Mouse (Mus musculus): Measurements from ENCODE around the gene Cxxc4. TPM values are rescaled to one million over a fixed set of nuclear protein-coding genes. Genes with fewer than 3 reads are reported as not detected.
"Not testable (repeated sequence)": the region's sequence is repeated elsewhere in the genome, so short reads cannot be mapped to it uniquely, and the experiment has no call there.

The Cxxc4 gene
- total RNA-seq (2015), result not detected in 2 replicates
- total RNA-seq (2017), result not detected in 2 replicates

DNA sequence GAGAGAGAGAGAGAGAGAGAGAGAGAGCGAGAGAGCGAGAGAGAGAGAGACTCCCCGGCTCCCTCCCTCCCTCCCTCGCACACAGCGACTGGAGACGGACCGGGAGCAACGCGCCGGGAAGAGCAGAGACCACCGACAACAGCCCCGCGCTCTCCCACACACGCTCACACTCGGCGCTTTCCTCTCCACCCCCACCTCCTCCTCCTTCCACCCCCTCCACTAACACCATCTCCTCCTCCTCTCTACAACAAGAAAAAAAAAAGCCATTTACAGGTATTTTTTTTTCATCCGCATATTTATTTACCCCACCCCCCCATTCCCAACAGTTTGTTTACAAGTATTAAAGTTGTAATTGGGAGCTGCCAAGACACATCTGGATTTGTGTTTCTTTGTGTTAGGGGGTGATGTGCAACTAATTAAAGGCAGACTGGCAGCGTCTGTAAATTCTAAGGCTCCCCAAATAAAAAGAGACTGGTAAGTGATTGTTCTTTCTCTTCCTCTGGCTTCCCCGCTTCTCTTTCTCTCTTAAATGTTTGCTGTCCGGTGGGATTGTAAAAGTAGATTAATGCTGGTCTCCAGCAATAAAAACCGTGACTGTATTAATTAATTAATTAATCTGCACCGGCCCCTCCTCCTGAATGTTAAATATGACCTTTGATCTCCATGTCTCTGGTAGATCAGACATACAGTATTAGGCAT lies at the start of gene Cxxc4:
Gene Cxxc4 (plus strand): TSS at position 71 of the 699 bp plus-strand sequence.
- ATAC-seq (ENCODE audit: poor library complexity, severe bottlenecking), result no peak

GRCm38 (mm10) chr3:134188979-134189946 lies 47.0 kb upstream of the Cxxc4 start:
- ATAC-seq (ENCODE audit: poor library complexity, severe bottlenecking), result no peak

DNA sequence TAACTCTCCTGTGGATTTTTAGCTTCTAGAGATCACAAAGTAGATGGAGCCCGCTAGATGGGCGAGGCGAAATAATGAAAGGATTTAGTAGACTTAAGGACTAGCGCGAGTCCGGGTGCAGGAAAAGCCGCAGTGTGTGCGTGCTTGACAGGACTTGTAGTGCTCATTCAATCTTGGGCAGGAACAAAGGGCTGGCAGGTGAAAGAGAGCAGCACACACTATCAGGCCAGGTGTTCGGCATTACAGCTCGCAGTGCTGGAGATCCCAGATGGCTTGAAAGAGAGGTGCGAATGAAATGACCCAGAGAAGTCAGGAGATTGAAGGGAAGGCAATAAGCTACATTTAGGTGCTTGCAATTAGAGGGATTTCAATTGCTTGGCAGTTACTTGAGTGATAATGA lies 46.2 kb upstream of the Cxxc4 start:
- no peak for ATAC-seq (ENCODE audit: poor library complexity, severe bottlenecking)

DNA sequence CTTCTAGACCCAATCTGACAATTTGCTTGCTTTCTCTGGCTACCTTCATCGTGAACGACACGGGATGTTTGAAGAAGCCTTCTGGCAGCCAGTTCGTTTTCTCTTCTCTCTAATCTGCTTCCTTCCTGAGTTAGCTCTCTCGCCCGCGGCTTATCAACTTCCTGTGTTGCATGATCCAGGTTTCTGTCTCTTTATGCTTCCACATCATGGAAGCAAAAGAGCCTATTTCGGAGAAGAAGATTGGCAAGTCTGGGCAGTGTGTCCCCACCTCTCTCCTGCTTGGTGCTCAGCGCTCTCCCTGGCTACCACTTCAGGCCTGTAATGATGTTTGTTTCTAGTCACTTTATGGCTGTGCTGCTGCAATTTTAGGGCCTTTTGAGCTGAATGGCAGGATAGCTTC lies 36.4 kb upstream of the Cxxc4 start:
- peak; percentile 43; the same call in 1 of the 2 replicates for ATAC-seq (ENCODE audit: poor library complexity, severe bottlenecking)

GRCm38 (mm10) chr3:134206624-134207023 lies 29.7 kb upstream of the Cxxc4 start:
- no peak for ATAC-seq (ENCODE audit: poor library complexity, severe bottlenecking)

- ATAC-seq (ENCODE audit: poor library complexity, severe bottlenecking), result no peak
Observed at GRCm38 (mm10) chr3:134210950-134211349, 25.3 kb upstream of the Cxxc4 start.

- not testable (repeated sequence) for ATAC-seq (ENCODE audit: poor library complexity, severe bottlenecking)
Observed at GRCm38 (mm10) chr3:134219881-134220280, 16.4 kb upstream of the Cxxc4 start.

DNA sequence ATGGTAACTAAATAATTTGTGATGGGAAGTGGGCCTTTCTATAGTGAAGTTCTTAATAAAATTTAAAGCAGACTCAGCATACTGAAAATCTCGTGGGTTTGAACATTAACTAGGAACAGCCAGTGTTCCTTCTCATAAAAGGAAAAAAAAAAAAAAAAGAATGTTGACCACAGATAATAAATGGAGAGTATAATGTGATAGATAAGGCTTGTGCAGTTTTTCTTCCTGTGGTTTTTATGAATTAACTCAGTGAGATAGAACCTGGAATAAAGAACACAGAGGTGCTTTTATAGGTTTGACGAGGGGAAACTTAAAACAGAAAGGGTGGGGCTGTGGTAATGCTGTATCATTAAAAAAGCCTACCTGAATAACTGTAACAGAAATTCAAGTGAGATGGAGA lies 15.3 kb upstream of the Cxxc4 start:
- no peak for ATAC-seq (ENCODE audit: poor library complexity, severe bottlenecking)

GRCm38 (mm10) chr3:134222593-134222992 lies 13.7 kb upstream of the Cxxc4 start:
- ATAC-seq (ENCODE audit: poor library complexity, severe bottlenecking), result no peak

DNA sequence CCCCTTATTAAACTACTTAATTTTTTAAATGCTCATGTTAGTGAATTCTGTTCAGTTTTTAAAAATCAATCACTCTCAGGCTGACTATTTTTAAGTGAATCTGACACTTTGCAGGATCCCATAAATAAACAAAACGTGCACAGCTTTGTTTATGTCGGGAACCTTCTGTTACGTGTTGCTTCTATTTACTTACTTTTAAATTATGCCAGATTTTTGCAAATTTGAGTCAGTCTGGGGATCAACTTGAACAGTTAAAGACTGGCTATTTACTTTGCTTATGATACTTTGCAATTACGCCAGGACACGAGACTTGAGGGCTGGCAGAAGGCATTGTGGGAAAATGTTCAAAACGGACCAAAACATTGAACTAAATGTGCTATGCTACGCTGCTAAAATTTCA lies 12.3 kb upstream of the Cxxc4 start:
- ATAC-seq (ENCODE audit: poor library complexity, severe bottlenecking), result no peak

GRCm38 (mm10) chr3:134225928-134226327 lies 10.4 kb upstream of the Cxxc4 start:
- ATAC-seq (ENCODE audit: poor library complexity, severe bottlenecking), result no peak

GRCm38 (mm10) chr3:134232753-134233152 lies 3.5 kb upstream of the Cxxc4 start:
- ATAC-seq (ENCODE audit: poor library complexity, severe bottlenecking), result no peak

GRCm38 (mm10) chr3:134235491-134236413 lies 532 bp upstream of the Cxxc4 start:
- peak; percentile 33 for ATAC-seq (ENCODE audit: poor library complexity, severe bottlenecking)

- ATAC-seq (ENCODE audit: poor library complexity, severe bottlenecking), result no peak
Observed at GRCm38 (mm10) chr3:134237113-134237805, 975 bp downstream of the Cxxc4 start.

DNA sequence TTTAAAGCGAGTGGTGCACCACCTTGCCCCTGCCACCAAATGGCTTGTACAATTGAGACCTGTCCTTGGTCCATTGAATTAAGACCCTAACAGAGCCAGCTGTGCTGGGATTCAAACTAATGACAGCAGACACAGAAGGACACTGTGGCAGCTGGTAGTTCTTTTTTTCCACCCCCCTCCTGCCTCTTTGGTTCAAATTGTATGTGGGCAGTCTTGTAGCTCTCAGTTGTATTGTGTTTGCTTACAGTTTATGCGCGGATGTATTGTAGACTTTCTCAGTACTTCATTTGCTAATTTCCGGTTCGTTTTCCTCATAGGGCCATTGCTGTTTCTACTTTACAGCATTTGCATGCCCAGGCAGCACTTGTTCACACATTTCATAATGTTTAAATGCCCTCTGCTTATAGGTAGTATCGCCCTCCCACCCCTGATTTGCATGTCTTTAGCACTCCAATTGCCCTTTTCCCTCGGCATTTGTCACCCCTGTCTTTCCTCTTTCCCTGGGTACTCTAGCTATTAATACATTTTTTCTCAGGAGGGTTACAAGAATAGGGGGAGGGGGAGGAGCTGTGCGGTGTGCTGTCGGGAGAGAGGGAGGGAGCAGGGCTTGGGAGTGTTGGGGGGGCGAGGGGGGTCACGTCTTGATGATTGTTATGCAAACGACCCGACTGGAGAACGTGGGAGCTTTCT lies 2.5 kb downstream of the Cxxc4 start:
- no peak for ATAC-seq (ENCODE audit: poor library complexity, severe bottlenecking)

GRCm38 (mm10) chr3:134239321-134239970 lies 3.2 kb downstream of the Cxxc4 start:
- ATAC-seq (ENCODE audit: poor library complexity, severe bottlenecking), result no peak; the same call in 1 of the 2 replicates

- ATAC-seq (ENCODE audit: poor library complexity, severe bottlenecking), result no peak
Observed at GRCm38 (mm10) chr3:134239971-134240717, 3.9 kb downstream of the Cxxc4 start.

- ATAC-seq (ENCODE audit: poor library complexity, severe bottlenecking), result no peak
Observed at GRCm38 (mm10) chr3:134240718-134241025, 4.4 kb downstream of the Cxxc4 start.

All from megakaryocyte, adult 5-6 weeks (primary cell).